Mouse (Mus musculus) CH12F3 (cell line): ENCODE measurements around the gene Anxa9.

ENCODE experiments used
- in situ Hi-C: fragments of 300-500 bp; cut with MboI; formaldehyde crosslinking; loops from 2 replicates; pipeline ENCODE4 v1.14.3; 2020; ENCODE audit warnings: low sequenced_read_pairs

Gene Anxa9

DNA sequence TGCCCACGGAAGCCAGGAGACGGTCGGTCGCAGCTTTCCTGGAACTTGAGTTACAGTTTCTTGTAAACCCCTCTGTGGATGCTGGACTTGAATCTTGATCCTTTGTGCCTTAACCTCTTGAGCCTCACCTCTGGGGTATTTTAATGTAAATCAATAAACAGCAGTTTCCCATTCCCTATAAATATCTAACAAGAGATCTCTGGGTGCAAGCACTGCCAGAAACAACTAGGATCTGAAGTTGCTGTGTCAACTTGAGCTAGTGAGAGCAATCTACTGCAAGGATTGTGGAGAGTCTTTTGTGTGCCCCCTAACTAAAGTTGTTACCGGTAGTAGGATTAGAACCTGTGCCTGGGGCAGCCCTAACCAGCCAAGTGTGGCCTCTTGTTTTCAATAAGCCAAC lies 21.6 kb downstream of the Anxa9 start:
- in situ Hi-C loops: no loop called here

DNA sequence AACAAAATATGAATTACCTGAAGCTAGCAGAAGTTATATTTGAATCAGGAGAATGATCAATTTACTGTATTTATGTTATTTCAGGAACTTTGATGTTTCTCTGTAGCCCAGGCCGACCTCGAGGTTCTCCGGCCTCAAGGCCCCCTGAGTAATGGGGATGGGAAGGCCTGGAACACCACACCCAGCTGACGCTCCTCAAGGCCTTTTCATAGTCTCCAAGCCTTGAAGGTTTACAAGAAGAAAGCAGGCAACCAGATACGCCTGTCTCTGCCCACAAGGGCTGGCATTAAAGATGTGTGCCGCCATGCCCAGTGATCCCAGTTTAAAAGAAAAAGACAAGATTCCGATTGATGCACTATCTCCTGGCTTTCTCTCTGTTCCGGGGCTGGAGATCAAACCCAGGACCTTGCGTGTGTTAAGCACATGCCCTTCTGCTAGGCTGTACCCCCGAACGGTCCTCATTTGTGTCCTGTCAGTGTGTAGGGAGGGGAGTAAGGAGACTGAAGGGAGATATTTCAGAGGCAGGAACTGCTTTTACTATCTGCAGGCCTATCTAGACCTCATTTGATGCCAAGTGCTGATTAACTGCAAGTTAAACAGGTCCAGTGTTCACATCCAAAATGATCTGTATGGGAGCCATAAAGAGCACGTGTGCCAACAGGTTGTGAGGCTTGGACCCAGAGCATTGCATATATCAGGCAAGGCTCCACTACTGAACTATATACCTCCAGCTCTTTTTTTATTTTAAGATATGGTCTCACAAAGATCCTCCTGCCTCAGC lies 22.3 kb downstream of the Anxa9 start:
- in situ Hi-C loops: no loop called here

DNA sequence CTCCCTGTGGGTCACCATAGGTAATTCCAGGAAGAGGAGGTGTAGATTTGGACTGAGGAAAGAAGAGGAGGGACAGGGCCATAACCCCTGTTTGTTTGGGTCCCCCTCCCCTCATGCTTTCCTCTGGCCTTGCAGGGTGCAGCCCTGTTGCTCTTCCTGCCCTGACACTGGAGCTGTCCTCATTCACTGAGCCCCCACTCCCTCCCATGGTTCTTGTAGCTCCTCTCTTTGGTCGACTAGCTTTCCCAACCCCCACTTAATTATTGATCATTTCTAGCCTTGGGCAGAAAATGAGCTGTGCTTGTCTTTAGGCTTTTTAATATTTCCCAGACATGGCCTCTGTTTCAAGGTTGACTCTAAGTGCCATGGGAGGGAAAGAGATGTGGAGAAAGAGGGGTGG lies 22.9 kb downstream of the Anxa9 start:
- in situ Hi-C loops: no loop called here

DNA sequence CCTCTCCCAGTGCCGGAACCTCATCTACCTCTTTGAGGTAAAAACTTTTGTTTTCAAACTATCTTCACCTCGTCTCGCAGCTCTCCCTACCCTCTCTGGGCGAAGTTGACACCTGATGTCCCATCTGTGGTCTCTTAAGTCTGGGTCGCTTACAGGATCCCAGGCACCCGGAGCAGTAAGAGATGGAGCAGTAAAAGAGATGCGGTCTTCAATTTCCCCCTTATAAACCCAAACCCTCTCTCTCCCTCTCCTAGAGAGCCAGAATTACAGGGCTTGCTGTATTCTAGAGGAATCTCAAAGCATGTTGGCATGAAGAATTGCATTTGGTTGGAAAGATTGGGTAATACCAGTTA lies 23.4 kb downstream of the Anxa9 start:
- in situ Hi-C loops: no loop called here

DNA sequence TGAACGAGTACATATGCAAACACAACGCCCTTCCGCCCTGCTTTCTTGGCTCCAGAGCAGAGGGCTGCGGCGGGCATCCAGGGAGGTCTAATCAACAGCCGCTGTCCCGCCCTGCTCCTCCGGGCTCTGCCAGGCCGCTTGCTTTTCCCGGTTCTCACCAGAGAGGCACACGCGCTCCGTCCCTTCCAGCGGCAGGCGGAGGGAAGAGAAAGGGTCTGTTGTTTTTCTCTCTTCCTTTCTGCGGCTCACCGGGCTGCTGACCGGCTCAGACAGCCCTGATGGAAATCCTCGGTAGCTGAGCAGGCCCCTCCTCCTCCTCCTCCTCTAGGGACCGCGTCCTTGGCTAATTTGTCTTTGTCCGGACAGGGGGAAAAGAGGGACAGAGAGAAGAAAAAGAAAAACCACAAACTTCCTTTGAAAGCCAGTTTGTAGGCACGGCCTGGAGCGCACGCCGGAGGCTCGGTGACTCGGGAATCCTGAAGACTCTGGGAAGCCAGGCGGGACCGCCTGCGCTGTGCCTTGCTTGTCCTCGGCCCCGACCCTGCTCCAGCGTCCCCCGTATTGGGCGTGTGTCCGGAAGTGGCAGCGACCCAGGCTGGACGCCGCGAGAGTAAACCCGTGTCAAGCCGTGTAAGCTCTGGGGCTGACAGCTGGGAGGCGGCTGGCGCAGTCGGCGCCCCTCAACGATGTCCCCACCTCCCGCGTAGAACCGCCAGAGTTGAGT lies 23.9 kb downstream of the Anxa9 start:
- in situ Hi-C loops: no loop called here

DNA sequence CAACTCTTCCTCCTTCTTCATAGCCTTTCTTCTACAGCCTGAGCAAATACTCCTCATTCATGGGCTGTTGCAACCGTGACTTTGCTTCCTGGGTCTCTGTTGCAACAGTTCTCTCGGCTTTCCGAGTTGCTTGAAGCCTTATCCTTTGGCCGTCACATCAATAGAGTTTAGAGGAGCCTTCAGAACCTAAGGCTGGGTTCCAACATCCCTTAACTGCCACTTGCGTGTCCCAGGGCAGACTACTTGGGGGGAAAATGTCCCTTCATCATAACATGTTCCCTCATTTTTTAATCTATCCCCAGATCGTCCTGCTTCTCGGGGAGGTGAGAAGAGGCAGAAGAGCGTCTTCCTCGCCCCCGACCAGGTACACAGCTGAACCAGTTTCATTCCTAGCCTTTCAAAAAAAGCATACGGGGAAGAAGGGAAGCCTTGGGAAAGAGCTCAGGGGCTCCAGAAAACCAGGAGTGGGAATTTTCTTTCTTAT lies 24.6 kb downstream of the Anxa9 start:
- in situ Hi-C loops: no loop called here

DNA sequence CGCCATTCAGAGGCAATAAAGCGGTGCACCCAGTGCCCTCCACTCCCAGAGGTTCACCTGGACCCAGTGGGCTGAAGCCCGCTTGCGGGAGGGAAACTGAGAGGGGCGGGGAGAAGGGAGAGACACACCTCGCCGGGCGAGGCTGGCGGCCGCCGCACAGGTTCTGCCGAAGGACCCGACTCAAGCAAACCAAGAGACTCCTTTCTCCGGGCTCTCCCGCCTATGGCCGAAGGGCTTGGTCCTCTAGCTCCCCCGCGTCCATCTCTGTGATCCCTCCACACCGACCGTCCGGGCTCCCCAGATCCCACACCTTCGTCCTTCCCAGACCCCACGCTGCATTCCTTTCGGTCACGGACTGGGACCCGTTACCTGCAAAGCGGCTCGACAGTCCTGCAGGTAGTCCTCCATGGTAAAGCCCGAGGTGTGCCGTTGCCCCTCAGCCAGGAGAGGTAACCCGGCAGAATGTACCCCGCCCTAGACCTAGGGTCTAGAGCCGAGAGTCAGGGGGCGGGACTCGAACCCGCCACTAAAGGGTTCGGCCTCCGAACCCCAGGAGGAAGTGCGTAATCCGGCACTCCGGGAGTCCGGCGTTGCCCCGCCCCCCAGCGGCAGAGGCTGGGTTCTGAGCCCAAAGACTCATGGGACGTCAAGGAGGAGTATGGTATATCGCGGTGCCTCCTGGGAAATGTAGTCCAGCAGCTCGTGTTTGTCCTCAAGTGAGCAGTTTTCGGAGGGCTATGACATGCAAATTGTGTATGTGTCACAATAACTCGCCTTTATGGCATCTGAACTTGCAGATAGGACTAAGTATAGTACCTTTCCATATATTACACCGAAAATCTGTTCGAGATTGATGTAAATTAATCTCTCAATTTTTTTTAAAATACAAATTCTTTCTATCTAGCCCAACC lies 25.5 kb downstream of the Anxa9 start, which contains the start of the genes Mindy1 and Prune1:
Gene Mindy1, plus strand, starts transcription at position 130 of the 911 bp plus-strand sequence.
Gene Prune1, minus strand, starts transcription at position 861 of the 911 bp plus-strand sequence.
- in situ Hi-C loops: no loop called here

DNA sequence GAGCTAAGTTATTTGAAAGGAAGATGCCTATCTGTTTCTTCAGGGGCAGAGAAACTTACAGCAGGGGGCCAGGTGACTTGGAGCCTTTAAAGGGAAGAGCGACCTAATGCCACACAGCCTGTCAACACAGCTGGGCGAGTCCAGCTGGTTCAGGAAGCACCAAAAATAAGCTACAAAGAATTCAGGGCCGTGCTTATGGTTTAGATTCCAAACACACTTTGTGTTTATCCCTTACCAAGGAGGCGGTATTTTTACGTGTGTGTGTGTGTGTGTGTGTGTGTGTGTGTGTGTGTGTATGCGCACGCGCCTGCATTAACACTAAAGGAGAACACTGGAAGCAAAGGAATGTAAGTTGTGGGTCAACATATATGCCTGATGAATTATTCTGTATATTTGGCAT lies 26.2 kb downstream of the Anxa9 start:
- in situ Hi-C loops: no loop called here

DNA sequence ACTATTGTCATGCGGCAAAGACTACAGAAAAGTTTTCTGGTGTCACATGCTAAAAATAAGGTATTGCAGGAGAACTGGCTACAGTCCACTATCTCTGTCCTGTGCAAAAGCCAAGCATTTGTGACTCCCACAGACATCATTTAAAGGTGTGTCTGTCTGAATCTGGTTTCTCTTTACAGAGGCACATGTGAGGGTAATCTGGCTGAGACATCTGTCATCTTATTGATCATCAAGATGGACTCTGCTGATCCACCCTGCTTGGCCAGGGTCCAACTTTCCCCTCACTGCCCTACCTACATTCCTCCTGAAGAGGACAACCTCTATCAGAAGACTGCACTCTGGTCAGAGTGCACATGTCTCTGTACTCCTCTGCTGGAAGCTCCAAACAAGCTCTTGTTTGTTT lies 29.8 kb downstream of the Anxa9 start:
- in situ Hi-C loops: no loop called here

DNA sequence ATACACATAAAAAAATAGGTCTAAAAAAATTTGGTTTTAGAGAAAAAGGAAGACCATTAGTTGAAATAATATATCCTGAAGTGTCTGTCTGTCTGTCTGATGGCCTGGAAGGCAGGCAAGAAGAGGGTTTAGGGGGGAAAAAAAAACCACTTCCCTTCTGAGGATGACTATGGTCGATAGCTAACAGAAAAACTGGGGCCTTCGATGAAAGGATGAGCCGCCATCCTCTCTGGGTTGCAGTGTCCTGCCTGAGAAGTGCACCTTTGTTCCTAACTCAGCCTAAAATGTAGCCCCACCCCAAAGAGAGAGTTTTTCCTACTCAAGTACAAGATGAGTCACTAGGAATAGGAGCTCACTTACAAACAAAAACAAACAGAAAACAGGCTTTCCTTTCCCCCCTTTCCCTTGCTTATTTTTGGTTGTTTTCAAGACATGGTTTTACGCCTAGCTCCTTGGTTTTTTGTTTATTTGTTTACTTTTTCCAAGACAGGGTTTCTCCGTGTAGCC lies 30.5 kb downstream of the Anxa9 start:
- in situ Hi-C loops: no loop called here

DNA sequence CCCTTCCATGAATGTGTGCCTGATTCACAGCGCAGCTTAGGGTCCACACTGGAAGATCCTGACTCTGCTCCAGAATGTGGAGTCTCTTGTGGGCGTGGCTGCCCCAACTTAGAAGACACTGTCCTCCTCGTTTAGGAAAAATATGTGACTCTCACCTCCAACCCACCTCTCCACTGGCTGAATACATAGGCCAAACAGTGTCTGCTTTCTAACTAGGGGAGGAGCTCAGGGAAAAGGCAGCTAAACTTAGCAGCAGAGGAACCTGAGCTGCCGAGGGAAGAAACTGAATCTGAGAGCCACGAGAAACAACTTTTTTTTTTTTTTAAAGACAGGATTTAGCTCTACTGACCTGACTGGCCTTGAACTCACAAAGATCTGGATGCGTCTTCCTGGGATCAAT lies 31.8 kb downstream of the Anxa9 start:
- in situ Hi-C loops: no loop called here

DNA sequence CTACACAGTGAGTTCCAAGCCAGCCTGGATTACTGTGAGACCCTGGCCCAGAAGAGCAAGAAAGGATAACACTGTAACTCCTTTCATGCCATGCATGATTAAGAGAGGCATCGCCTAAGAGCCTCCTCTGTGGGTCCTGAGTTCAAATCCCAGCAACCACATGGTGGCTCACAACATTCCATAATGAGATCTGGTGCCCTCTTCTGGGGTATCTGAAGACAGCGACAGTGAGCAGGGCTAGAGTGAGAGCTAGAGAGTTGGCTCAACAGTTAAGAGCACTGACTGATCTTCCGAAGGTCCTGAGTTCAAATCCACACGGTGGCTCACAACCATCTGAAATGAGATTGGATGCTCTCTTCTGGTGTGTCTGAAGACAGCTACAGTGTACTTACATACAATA lies 32.5 kb downstream of the Anxa9 start:
- in situ Hi-C loops: no loop called here

DNA sequence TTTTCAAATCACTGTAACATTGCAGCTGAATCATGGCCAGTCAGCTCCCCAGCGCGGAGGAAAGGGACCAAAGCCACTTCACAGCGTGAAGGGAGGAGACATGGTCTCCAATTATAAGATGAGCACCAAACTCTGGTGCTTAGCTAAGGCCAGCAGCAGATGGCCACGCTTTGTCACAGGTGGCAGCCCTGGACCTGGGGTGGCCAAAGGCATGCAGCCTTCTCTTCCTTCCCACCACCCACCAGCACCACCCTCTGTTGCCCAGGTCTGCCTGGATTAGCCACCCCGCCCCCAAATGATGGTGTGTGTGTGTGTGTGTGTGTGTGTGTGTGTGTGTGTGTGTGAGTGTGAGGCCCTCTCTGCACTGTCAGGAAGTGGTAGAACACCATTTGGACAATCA lies 33.5 kb downstream of the Anxa9 start:
- in situ Hi-C loops: no loop called here

DNA sequence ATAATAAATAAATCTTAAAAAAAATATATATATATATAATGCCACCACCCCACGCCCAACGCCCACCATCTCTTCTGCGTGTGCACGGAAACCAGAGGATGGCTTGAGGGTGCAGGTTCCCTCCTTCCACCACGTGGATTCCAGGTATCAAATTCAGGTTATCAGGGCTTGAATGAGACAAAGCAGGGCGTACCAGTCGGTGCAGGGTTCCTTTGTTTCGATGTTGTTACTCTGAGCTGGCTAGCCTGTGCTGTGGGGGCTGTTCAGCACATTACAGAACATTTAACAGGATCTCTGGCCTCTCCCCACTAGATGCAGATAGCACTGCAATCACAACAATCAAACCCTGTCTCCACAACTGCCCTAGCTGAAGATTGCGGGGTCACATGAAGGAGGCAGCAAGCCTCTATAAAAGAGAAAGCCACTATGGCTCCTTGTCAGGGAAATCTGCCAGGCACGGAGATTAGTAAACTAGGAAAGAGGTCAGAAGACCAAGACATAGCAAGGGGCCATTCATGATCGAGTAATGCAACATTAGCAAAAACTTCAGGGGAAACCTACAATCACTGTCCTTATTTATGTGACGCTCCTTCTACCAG lies 36.1 kb downstream of the Anxa9 start:
- in situ Hi-C loops: no loop called here

DNA sequence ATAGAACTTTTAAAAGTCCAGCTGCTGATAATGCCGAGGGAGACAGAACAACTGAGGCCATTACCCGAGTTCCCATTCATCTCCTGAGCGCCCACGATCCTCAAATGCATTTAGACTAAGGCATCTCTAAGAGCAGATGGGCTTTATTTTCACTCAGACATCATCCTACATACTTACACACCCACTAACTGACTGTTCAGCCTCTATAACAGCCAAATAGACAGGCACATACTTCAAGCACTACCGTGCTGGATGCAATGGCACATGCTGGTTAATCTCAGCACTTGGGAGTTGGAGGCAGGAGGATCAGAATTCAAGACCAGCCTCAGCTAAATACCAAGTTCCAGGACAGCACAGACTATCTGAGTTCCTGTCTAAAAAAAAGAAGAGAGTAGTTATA lies 37.2 kb downstream of the Anxa9 start:
- in situ Hi-C loops: loop anchor here (10.0 kb wide), 1 partner anchor 125 kb away; the partner anchor contains the start of gene Tnfaip8l2

DNA sequence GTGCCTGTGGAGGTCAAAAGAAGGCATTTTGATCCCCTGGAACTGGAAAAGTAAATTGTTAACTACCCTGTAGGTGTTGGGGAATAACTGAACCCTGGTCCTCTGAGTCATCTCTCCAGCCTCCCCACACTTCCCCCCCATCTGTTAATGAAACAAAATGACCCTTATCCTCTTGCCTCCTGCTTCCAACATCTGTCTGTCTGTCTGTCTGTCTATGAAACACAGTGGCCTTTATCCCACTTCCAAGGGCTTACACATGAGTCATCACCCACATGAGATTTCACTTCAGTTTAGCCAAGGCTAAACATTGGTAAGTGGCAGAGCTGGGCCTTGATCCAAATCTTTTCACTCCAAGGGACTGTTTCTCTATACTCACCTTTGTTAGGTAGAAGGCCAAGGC lies 39.1 kb downstream of the Anxa9 start:
- in situ Hi-C loops: loop anchor here (10.0 kb wide), 1 partner anchor 123 kb away; the partner anchor contains the start of gene Tnfaip8l2

DNA sequence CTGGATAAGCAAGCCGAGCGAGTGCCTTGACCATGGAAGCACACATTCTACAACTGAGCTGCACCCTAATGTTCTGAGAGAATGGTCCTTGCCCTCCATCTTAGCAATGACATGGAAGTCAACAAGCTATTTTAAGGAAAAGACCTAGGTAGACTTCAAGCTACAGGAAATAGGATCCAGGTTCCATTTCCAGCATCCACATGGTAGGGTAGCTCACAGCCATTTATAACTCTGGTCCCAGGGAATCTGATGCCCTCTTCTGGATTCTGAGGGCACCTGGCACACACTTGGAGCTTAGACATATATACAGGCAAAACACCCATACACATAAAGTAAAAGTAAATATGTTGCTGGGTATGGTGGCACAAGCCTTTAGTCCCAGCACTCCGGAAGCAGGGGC lies 40.9 kb downstream of the Anxa9 start:
- in situ Hi-C loops: loop anchor here (10.0 kb wide), 1 partner anchor 121 kb away; the partner anchor contains the start of gene Tnfaip8l2

DNA sequence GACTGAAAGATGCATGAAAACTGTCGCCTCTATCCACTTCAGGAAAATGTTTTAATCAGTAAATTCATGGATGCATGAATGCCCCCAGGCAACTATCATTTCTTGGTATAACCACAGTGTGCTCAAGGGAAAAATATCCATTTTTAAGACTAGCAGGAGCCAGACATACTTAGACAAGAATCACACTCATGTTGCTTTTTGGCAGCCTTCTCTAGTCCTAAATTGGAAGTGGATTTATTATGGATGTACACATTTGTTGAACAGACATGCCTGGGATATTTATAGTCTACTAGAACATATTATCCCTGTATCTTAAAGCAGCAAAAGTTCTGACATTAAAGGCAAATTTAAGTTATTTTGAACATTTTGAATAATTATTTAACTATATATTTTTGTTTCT lies 42.3 kb downstream of the Anxa9 start:
- in situ Hi-C loops: loop anchor here (10.0 kb wide), 1 partner anchor 120 kb away; the partner anchor contains the start of gene Tnfaip8l2

DNA sequence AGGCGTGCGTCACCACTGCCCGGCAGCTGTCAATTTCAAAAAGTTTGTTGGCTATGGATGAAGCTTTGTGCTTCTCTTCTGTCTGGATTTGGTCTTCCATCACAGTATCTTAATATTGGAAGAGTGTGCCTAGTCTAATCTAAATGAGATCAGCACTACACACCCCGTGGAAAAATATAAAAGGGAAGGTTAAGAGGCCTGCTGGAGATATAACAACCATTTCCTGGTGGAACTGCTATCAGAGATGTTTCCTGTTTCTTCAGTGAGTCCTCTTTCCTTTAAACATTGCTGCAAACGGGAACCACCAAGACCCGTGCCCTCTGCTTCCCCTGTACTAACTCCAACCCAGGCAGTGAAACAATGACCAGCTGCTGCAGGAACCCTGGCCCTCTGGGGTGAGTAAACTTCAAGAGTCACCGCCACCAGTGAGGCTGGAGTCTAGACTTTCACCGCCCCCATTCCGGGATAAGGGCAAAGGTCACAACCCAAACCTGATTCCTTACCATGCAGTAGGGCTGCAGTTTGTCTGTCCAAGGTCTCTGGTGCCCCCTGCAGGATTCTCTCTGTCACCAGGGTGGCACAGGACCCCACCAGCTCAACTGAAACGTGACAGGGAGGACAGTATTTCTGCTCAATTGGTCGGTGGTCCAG lies 43.8 kb downstream of the Anxa9 start:
- in situ Hi-C loops: loop anchor here (10.0 kb wide), 1 partner anchor 118 kb away; the partner anchor contains the start of gene Tnfaip8l2

DNA sequence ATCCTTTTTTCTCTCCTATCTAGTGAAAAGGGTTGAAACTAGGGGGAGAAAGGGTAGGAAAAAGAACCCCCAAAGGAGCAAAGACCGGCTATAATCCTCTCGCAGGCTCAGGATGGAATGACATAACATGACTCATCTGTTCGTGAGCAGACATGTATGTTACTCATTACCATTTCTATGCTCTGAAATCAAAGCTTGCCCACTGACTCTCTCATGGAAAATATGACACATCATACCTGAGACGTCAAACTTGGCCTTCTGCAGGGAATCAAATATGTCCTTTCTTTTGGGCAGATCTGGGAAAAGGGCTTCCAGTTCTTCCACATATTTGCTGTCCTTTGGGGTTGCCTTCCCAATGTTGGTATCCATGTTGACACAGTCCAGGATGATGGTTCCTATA lies 45.0 kb downstream of the Anxa9 start:
- in situ Hi-C loops: loop anchor here (10.0 kb wide), 1 partner anchor 117 kb away; the partner anchor contains the start of gene Tnfaip8l2
